Mouse (Mus musculus) megakaryocyte, embryonic 14.5 days (primary cell): ENCODE measurements at regions not wholly inside any gene's neighbourhood (a gene's known extent, or its start where the extent isn't known, plus 50 kb on each side); places are given as distances from the start of the nearest gene placed in this dataset.
"Not testable (repeated sequence)": the region's sequence is repeated elsewhere in the genome, so short reads cannot be mapped to it uniquely, and the experiment has no call there.

Source experiments
- H3K27me3 ChIP-seq: replicated peaks from 2 replicates; pipeline ENCODE3; 2012; ENCODE audit warnings: inconsistent platforms
- H3K36me3 ChIP-seq: replicated peaks from 2 replicates; pipeline ENCODE3; 2012; ENCODE audit warnings: low read length, inconsistent platforms, mixed read lengths
- H3K4me1 ChIP-seq: 2 replicates; pipeline ENCODE4 v1.6.1; 2012; ENCODE audit warnings: inconsistent platforms
- H3K4me3 ChIP-seq: replicated peaks from 2 replicates; pipeline ENCODE3; 2012; ENCODE audit warnings: moderate library complexity, mild to moderate bottlenecking, inconsistent platforms
- H3K9me3 ChIP-seq: 2 replicates; pipeline ENCODE4 v1.6.1; 2012; ENCODE audit warnings: inconsistent platforms
- FLI1 ChIP-seq: IDR thresholded peaks from 2 replicates; pipeline ENCODE4 v1.6.1; 2012; ENCODE audit warnings: low read length, inconsistent platforms, mixed read lengths
- GATA1 ChIP-seq: IDR thresholded peaks from 3 replicates; pipeline ENCODE4 v1.6.1; 2012; ENCODE audit warnings: mixed read lengths, low read length, inconsistent platforms, borderline replicate concordance

DNA sequence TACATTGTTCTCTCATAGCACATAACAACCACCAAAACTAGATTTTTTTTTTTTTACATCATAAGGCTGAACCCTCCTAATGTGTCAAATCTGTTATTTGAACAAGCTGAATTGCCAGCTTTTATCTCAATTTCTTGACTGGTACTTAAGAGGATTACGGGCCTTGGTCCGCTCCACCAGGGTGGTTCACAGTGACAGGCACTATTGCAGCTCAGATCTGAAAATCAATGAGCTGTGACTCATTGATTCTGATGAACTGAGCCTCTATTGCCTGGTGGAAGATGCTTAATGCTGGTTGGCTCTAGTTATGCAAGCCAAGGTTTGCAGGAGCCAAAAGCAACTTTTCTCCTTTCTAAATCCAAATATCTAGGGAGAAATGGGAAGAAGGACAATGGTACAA lies 269.2 kb upstream of the Ednrb start:
- H3K27me3 ChIP-seq = no peaks in the 10 kb centered on the region
- H3K9me3 ChIP-seq = 0 out of 2 replicates have a peak, but pooled peaks cover 5% of the 10 kb centered on the region
- H3K36me3 ChIP-seq = no peaks in the 10 kb centered on the region
- TF ChIP-seq FLI1 (no peak), GATA1 (no peak)
- no peak overlapping the region for H3K4me3 ChIP-seq
- no peaks in the 10 kb centered on the region for H3K4me1 ChIP-seq

GRCm38 (mm10) chr14:104086381-104086780 lies 242.2 kb upstream of the Ednrb start:
- Histone ChIP-seq H3K36me3 (no peaks in the 10 kb centered on the region), H3K4me1 (no peaks in the 10 kb centered on the region), H3K9me3 (0 out of 2 replicates have a peak, but pooled peaks cover 5% of the 10 kb centered on the region), H3K4me3 (no peak overlapping the region), H3K27me3 (no peaks in the 10 kb centered on the region)
- TF ChIP-seq GATA1 (no peak), FLI1 (no peak)

GRCm38 (mm10) chr14:104064199-104064598 lies 220.0 kb upstream of the Ednrb start:
- H3K9me3 ChIP-seq, H3K27me3 ChIP-seq, H3K36me3 ChIP-seq, H3K4me1 ChIP-seq, H3K4me3 ChIP-seq: not testable (repeated sequence)

DNA sequence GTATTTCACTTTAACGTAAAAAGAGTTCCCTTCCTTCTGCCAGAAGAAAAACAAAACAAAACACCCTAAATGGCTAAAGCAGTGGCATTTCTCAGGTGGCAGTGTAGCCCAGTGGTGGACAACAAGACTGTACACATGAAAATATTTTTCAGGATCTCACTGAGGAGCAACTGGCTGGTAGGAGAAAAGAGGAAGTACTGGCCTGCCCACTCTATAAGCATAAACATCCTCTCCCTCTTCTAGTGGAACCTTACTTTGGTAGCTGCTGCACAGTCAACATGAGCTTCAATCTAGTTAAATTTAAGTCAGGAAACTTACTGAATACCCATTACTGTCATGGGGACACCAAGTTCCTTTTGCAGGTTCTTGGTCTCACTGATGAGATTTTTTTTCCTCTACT lies 209.5 kb upstream of the Ednrb start:
- Histone ChIP-seq H3K36me3 (no peaks in the 10 kb centered on the region), H3K27me3 (no peaks in the 10 kb centered on the region), H3K4me3 (no peak overlapping the region), H3K4me1 (no peaks in the 10 kb centered on the region), H3K9me3 (0 out of 2 replicates have a peak, but pooled peaks cover 4% of the 10 kb centered on the region)
- no peak for TF ChIP-seq GATA1
- no peak for TF ChIP-seq FLI1

GRCm38 (mm10) chr14:104038628-104039325 lies 194.6 kb upstream of the Ednrb start:
- Histone ChIP-seq H3K36me3 (no peaks in the 10 kb centered on the region), H3K9me3 (no peaks in the 10 kb centered on the region), H3K27me3 (no peaks in the 10 kb centered on the region), H3K4me3 (no peak overlapping the region), H3K4me1 (peaks cover 5% of the 10 kb centered on the region; the same call in 1 of the 2 replicates)
- TF ChIP-seq GATA1 = no peak
- no peak for TF ChIP-seq FLI1

- H3K4me3 ChIP-seq = no peak overlapping the region
- no peaks in the 10 kb centered on the region for H3K9me3 ChIP-seq
- no peaks in the 10 kb centered on the region for H3K36me3 ChIP-seq
- H3K4me1 ChIP-seq = no peaks in the 10 kb centered on the region
- H3K27me3 ChIP-seq = no peaks in the 10 kb centered on the region
- no peak for TF ChIP-seq GATA1
- no peak for TF ChIP-seq FLI1
Observed at GRCm38 (mm10) chr14:104033606-104034005, 189.4 kb upstream of the Ednrb start.

- no peaks in the 10 kb centered on the region for H3K4me1 ChIP-seq
- H3K27me3 ChIP-seq = no peaks in the 10 kb centered on the region
- no peak overlapping the region for H3K4me3 ChIP-seq
- TF ChIP-seq GATA1 (no peak), FLI1 (no peak)
- no peaks in the 10 kb centered on the region for H3K9me3 ChIP-seq
- H3K36me3 ChIP-seq = no peaks in the 10 kb centered on the region
Observed at GRCm38 (mm10) chr14:104030784-104031470, 186.7 kb upstream of the Ednrb start.

- H3K27me3 ChIP-seq = no peaks in the 10 kb centered on the region
- TF ChIP-seq GATA1 = no peak
- no peak for TF ChIP-seq FLI1
- H3K4me3 ChIP-seq = no peak overlapping the region
- H3K9me3 ChIP-seq = no peaks in the 10 kb centered on the region
- no peaks in the 10 kb centered on the region for H3K4me1 ChIP-seq
- H3K36me3 ChIP-seq = no peaks in the 10 kb centered on the region
Observed at GRCm38 (mm10) chr14:104029668-104030530, 185.7 kb upstream of the Ednrb start.

DNA sequence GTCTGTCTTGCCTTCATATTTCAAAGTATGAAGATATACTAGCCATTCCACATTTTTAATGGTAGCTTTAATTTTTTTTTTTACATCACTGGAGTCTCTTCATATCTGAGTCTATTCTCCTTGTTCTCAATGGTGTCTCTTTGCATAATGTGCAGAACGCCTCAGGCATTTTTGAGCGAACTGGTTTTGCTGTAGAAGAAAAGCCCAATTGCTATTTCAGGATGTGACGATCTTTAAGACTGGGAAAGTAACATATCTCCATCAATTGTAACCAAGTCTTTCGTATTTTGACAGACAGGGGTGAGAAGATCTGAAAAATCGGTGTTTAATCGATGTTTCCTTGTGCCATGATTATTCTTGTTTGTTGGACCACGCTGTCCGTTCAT lies 183.7 kb upstream of the Ednrb start:
- no peak overlapping the region for H3K4me3 ChIP-seq
- TF ChIP-seq GATA1 (no peak), FLI1 (no peak)
- no peaks in the 10 kb centered on the region for H3K27me3 ChIP-seq
- H3K36me3 ChIP-seq = no peaks in the 10 kb centered on the region
- H3K4me1 ChIP-seq = no peaks in the 10 kb centered on the region
- no peaks in the 10 kb centered on the region for H3K9me3 ChIP-seq
